21 mouse cellular contexts compared by ENCODE assay signal in genomic region chr12:3680721-3681120, GRCm38 (mm10).
DNase-seq lines count a peak whose midpoint lies in the region; ATAC-seq lines count a peak whose summit lies in the region.
"Had no signal": no experiment of that assay in that cellular context is flagged by ENCODE, and none has a peak within 500 bp of the region (broad histone marks: within the 10 kb centered on the region; RNA-seq: fewer than 3 reads in every experiment).

No protein-coding gene starts in this region.

- no peak overlapping the region for H3K4me3 ChIP-seq in embryonic facial prominence, embryonic 13.5 days
- H3K4me3 ChIP-seq in embryonic facial prominence, embryonic 14.5 days (ENCODE audit: low read depth, low read length), result no peak overlapping the region
- H3K4me3 ChIP-seq in hindbrain, embryonic 10.5 days, result no peak overlapping the region
- H3K4me3 ChIP-seq: embryonic facial prominence, embryonic 15.5 days; erythroblast, embryonic 14.5 days; forebrain, embryonic 10.5 days; forebrain, embryonic 12.5 days had no signal

- no peaks in the 10 kb centered on the region for H3K36me3 ChIP-seq in embryonic facial prominence, embryonic 13.5 days
- no peaks in the 10 kb centered on the region for H3K36me3 ChIP-seq in embryonic facial prominence, embryonic 14.5 days (ENCODE audit: control insufficient read depth, insufficient read depth, low read length)
- H3K36me3 ChIP-seq in hindbrain, embryonic 10.5 days, result no peaks in the 10 kb centered on the region
- H3K36me3 ChIP-seq: embryonic facial prominence, embryonic 15.5 days; forebrain, embryonic 10.5 days; forebrain, embryonic 12.5 days had no signal

- peak; percentile 11 for DNase-seq in heart, adult 11 months
- no peak for DNase-seq in heart, postnatal 25 days (ENCODE audit: low spot score)
- DNase-seq in embryonic facial prominence, embryonic 14.5 days (ENCODE audit: low spot score), result peak; percentile 72
- DNase-seq in hindbrain, embryonic 10.5 days (ENCODE audit: low spot score), result no peak
- DNase-seq: adrenal gland, adult 2 months; adrenal gland, postnatal 10 days; adrenal gland, postnatal 25 days; cerebellum, adult 11 months; cerebellum, adult 18-20 months; cerebellum, adult 8-10 months; cerebellum, adult 9-11 months; cerebellum, postnatal 14 days; cerebellum, postnatal 36 days; embryo, embryonic 11 days had no signal

- no peak overlapping the region for H3K4me2 ChIP-seq in embryonic facial prominence, embryonic 13.5 days
- no peak overlapping the region for H3K4me2 ChIP-seq in embryonic facial prominence, embryonic 14.5 days (ENCODE audit: low read depth, low read length)
- H3K4me2 ChIP-seq: embryonic facial prominence, embryonic 15.5 days; forebrain, embryonic 12.5 days had no signal

- whole genome bisulfite sequencing in embryonic facial prominence, embryonic 13.5 days, result 26% methylated on average over 5 of the region's 5 CpGs
- 42% methylated on average over 5 of the region's 5 CpGs for WGBS in embryonic facial prominence, embryonic 14.5 days
- WGBS in hindbrain, embryonic 10.5 days, result 76% methylated on average over 5 of the region's 5 CpGs

- no peak for ATAC-seq in embryonic facial prominence, embryonic 13.5 days (ENCODE audit: insufficient number of reproducible peaks, insufficient read depth, low FRiP score, low TSS enrichment, low read depth)
- no peak for ATAC-seq in embryonic facial prominence, embryonic 14.5 days (ENCODE audit: low read depth)
- ATAC-seq: forebrain, embryonic 14.5 days; forebrain, embryonic 16.5 days had no signal

- no peak overlapping the region for H3K9ac ChIP-seq in embryonic facial prominence, embryonic 13.5 days
- H3K9ac ChIP-seq in embryonic facial prominence, embryonic 14.5 days (ENCODE audit: low read depth, low read length), result no peak overlapping the region
- H3K9ac ChIP-seq: embryonic facial prominence, embryonic 15.5 days; forebrain, embryonic 12.5 days had no signal

- peaks cover 16% of the 10 kb centered on the region for H3K4me1 ChIP-seq in embryonic facial prominence, embryonic 13.5 days
- 0 out of 2 replicates have a peak, but pooled peaks cover 5% of the 10 kb centered on the region for H3K4me1 ChIP-seq in embryonic facial prominence, embryonic 14.5 days (ENCODE audit: control insufficient read depth, insufficient read depth, low read length)
- H3K4me1 ChIP-seq in hindbrain, embryonic 10.5 days (replicated peaks), result no peaks in the 10 kb centered on the region; the same call in 1 of the 2 replicates
- H3K4me1 ChIP-seq: forebrain, embryonic 10.5 days; forebrain, embryonic 12.5 days had no signal

- intact Hi-C loops in heart, postnatal 25 days (cut with DNase I), result no loop called here

- H3K27ac ChIP-seq in embryonic facial prominence, embryonic 13.5 days, result peak overlapping the region; percentile 44; the same call in 1 of the 2 replicates
- 0 out of 2 replicates have a peak overlapping the region, but pooled peaks have one; percentile 52 for H3K27ac ChIP-seq in embryonic facial prominence, embryonic 14.5 days (replicated peaks; ENCODE audit: low read depth, low read length)
- no peak overlapping the region for H3K27ac ChIP-seq in hindbrain, embryonic 10.5 days
- H3K27ac ChIP-seq: embryonic facial prominence, embryonic 15.5 days; forebrain, embryonic 10.5 days; forebrain, embryonic 12.5 days had no signal

- no peaks in the 10 kb centered on the region for H3K9me3 ChIP-seq in embryonic facial prominence, embryonic 13.5 days
- no peaks in the 10 kb centered on the region for H3K9me3 ChIP-seq in embryonic facial prominence, embryonic 14.5 days (ENCODE audit: control insufficient read depth, low read length)
- H3K9me3 ChIP-seq in hindbrain, embryonic 10.5 days, result no peaks in the 10 kb centered on the region
- H3K9me3 ChIP-seq: embryonic facial prominence, embryonic 15.5 days; forebrain, embryonic 10.5 days; forebrain, embryonic 12.5 days had no signal

- no peaks in the 10 kb centered on the region for H3K27me3 ChIP-seq in embryonic facial prominence, embryonic 13.5 days
- no peaks in the 10 kb centered on the region for H3K27me3 ChIP-seq in embryonic facial prominence, embryonic 14.5 days (replicated peaks; ENCODE audit: control insufficient read depth, insufficient read depth, low read length)
- no peaks in the 10 kb centered on the region for H3K27me3 ChIP-seq in hindbrain, embryonic 10.5 days (ENCODE audit: insufficient read depth, poor library complexity, severe bottlenecking)
- H3K27me3 ChIP-seq: embryonic facial prominence, embryonic 15.5 days; forebrain, embryonic 12.5 days had no signal

Comparison
In these comparisons a context has a peak if more than half of its experiments do, and no peak if none do; other contexts are left out.
1. DNase-seq: peak in heart, adult 11 months (single experiment) and embryonic facial prominence, embryonic 14.5 days (single experiment); none in heart, postnatal 25 days (single experiment) and hindbrain, embryonic 10.5 days (single experiment).